Mouse (Mus musculus) lung, embryonic 15.5 days (tissue): ENCODE measurements around the gene Ric3. TPM values are rescaled to one million over a fixed set of nuclear protein-coding genes. Genes with fewer than 3 reads are reported as not detected.

ENCODE experiments used
- ATAC-seq: fragments of 200-750 bp; cut with Nextera tagmentation; 2 replicates; pipeline ENCODE4 v1.8.0; 2017; ENCODE audit warnings: moderate number of reproducible peaks, borderline replicate concordance; ENCODE audit not compliant: low FRiP score, low TSS enrichment; ENCODE audit errors: extremely low read depth
- H3K27ac ChIP-seq: fragments of 300-500 bp; sonication (generic); 2 replicates; pipeline ENCODE4 v1.5.1; 2015; ENCODE audit warnings: moderate library complexity, mild to moderate bottlenecking, inconsistent platforms
- H3K27me3 ChIP-seq: fragments of 300-500 bp; sonication (generic); 2 replicates; pipeline ENCODE4 v1.6.1; 2015; ENCODE audit warnings: inconsistent platforms
- H3K36me3 ChIP-seq: fragments of 300-500 bp; sonication (generic); 2 replicates; pipeline ENCODE4 v1.6.1; 2015; ENCODE audit warnings: inconsistent platforms
- H3K4me1 ChIP-seq: fragments of 300-500 bp; sonication (generic); 2 replicates; pipeline ENCODE4 v1.6.1; 2015; ENCODE audit warnings: inconsistent platforms
- H3K4me2 ChIP-seq: fragments of 300-500 bp; sonication (generic); 2 replicates; pipeline ENCODE4 v1.6.1; 2015; ENCODE audit warnings: inconsistent platforms, mild to moderate bottlenecking, moderate library complexity
- H3K4me3 ChIP-seq: fragments of 300-500 bp; sonication (generic); 2 replicates; pipeline ENCODE4 v1.5.1; 2015; ENCODE audit warnings: mild to moderate bottlenecking, inconsistent platforms
- H3K9ac ChIP-seq: fragments of 300-500 bp; sonication (generic); 2 replicates; pipeline ENCODE4 v1.6.1; 2015; ENCODE audit warnings: inconsistent platforms
- H3K9me3 ChIP-seq: fragments of 300-500 bp; sonication (generic); 2 replicates; pipeline ENCODE4 v1.6.1; 2016; ENCODE audit warnings: inconsistent platforms
- WGBS: fragments of 180-500 bp; shearing (Covaris S2); methylation state at CpG from one replicate; pipeline ENCODE4 v1.1.7; 2015; 5-methylcytosine and 5-hydroxymethylcytosine counted together
- polyA plus RNA-seq: library from polyadenylated mRNA; unstranded; fragments of >200 nt; fragmentation: Nextera tagmentation; extraction: Ambion mirVana; gene quantifications from 2 replicates; pipeline ENCODE4 v1.2.1, GENCODE M21; 2015

Gene Ric3
- polyA plus RNA-seq, 1 experiment from 2014 or later, result 1.1 TPM

GRCm38 (mm10) chr7:108993230-108993629 lies 89.9 kb downstream of the Ric3 start:
- peak; percentile 80; the same call in 1 of the 2 replicates for ATAC-seq

GRCm38 (mm10) chr7:108991207-108991606 lies 91.9 kb downstream of the Ric3 start:
- H3K9ac ChIP-seq, result no peak overlapping the region
- ATAC-seq, result no peak
- no peak overlapping the region for H3K4me3 ChIP-seq

More at GRCm38 (mm10) chr7:108993230-108993629, 89.9 kb downstream of the Ric3 start:
- Histone ChIP-seq H3K27me3 (no peaks in the 10 kb centered on the region), H3K4me1 (peaks cover 3% of the 10 kb centered on the region; the same call in 1 of the 2 replicates), H3K4me3 (no peak overlapping the region), H3K4me2 (no peak overlapping the region), H3K36me3 (no peaks in the 10 kb centered on the region), H3K9me3 (no peaks in the 10 kb centered on the region), H3K9ac (no peak overlapping the region), H3K27ac (peak overlapping the region; percentile 31; the same call in 1 of the 2 replicates)
- 51% methylated on average over 7 of the region's 7 CpGs for WGBS

GRCm38 (mm10) chr7:108985934-108986708 lies 97.0 kb downstream of the Ric3 start:
- H3K27me3 ChIP-seq, result no peaks in the 10 kb centered on the region
- H3K9me3 ChIP-seq, result no peaks in the 10 kb centered on the region
- no peaks in the 10 kb centered on the region for H3K36me3 ChIP-seq
- peak; percentile 85 for ATAC-seq
- H3K9ac ChIP-seq, result no peak overlapping the region
- no peak overlapping the region for H3K4me3 ChIP-seq
- H3K4me2 ChIP-seq, result no peak overlapping the region
- H3K4me1 ChIP-seq, result no peaks in the 10 kb centered on the region
- H3K27ac ChIP-seq, result no peak overlapping the region
- 64% methylated on average over 2 of the region's 3 CpGs for WGBS

More at GRCm38 (mm10) chr7:108991207-108991606, 91.9 kb downstream of the Ric3 start:
- Histone ChIP-seq H3K4me2 (no peak overlapping the region), H3K36me3 (no peaks in the 10 kb centered on the region), H3K27me3 (no peaks in the 10 kb centered on the region), H3K9me3 (no peaks in the 10 kb centered on the region), H3K4me1 (peaks cover 3% of the 10 kb centered on the region; the same call in 1 of the 2 replicates), H3K27ac (no peak overlapping the region)
- 76% methylated on average over 9 of the region's 9 CpGs for WGBS

Other genes with a start within 250 kb of the Ric3 start
- not detected in 2 replicates for gene Olfr516, start 232.8 kb downstream of the Ric3 start, polyA plus RNA-seq
- gene Olfr517, start 211.0 kb downstream of the Ric3 start, polyA plus RNA-seq, result not detected in 2 replicates
- not detected in 2 replicates for gene Olfr518, start 198.3 kb downstream of the Ric3 start, polyA plus RNA-seq
- gene Olfr519, start 188.9 kb downstream of the Ric3 start, polyA plus RNA-seq, result not detected in 2 replicates
- gene Nlrp10, start 153.2 kb downstream of the Ric3 start, polyA plus RNA-seq, result 0.73 and 1.00 TPM in 2 replicates
- 86.6 and 87.6 TPM in 2 replicates for gene Eif3f, start 148.9 kb downstream of the Ric3 start, polyA plus RNA-seq
- gene Tub, start 133.0 kb downstream of the Ric3 start, polyA plus RNA-seq, result 1.5 and 1.8 TPM in 2 replicates
- 13.8 and 14.5 TPM in 2 replicates for gene Lmo1, start 91.9 kb upstream of the Ric3 start, polyA plus RNA-seq